Mouse (Mus musculus) heart, embryonic 13.5 days (tissue): ENCODE results near the gene Sh2d6. TPM values are rescaled to one million over a fixed set of nuclear protein-coding genes. Genes with fewer than 3 reads are reported as not detected.
"Not testable (repeated sequence)": the region's sequence is repeated elsewhere in the genome, so short reads cannot be mapped to it uniquely, and the experiment has no call there.

Experiments
- ATAC-seq: fragments of 200-750 bp; cut with Nextera tagmentation; 2 replicates; pipeline ENCODE4 v1.8.0; 2017; ENCODE audit warnings: moderate TSS enrichment; ENCODE audit not compliant: insufficient number of reproducible peaks, low FRiP score, low TSS enrichment; ENCODE audit errors: extremely low read depth
- H3K27ac ChIP-seq: fragments of 300-500 bp; sonication (generic); replicated peaks from 2 replicates; pipeline ENCODE4 v1.5.1; 2015; ENCODE audit warnings: moderate library complexity, mild to moderate bottlenecking, inconsistent platforms
- H3K27me3 ChIP-seq: fragments of 300-500 bp; sonication (generic); replicated peaks from 2 replicates; pipeline ENCODE4 v1.6.1; 2015; ENCODE audit warnings: mild to moderate bottlenecking, inconsistent platforms
- H3K36me3 ChIP-seq: fragments of 300-500 bp; sonication (generic); 2 replicates; pipeline ENCODE4 v1.6.1; 2015; ENCODE audit warnings: mild to moderate bottlenecking, inconsistent platforms
- H3K4me1 ChIP-seq: fragments of 300-500 bp; sonication (generic); 2 replicates; pipeline ENCODE4 v1.6.1; 2015; ENCODE audit warnings: inconsistent platforms
- H3K4me2 ChIP-seq: fragments of 300-500 bp; sonication (generic); 2 replicates; pipeline ENCODE4 v1.6.1; 2015; ENCODE audit warnings: inconsistent platforms, mild to moderate bottlenecking, moderate library complexity
- H3K4me3 ChIP-seq: fragments of 300-500 bp; sonication (generic); 2 replicates; pipeline ENCODE4 v1.5.1; 2015; ENCODE audit warnings: moderate library complexity, mild to moderate bottlenecking, inconsistent platforms
- H3K9ac ChIP-seq: fragments of 300-500 bp; sonication (generic); 2 replicates; pipeline ENCODE4 v1.6.1; 2015; ENCODE audit warnings: inconsistent platforms, mild to moderate bottlenecking, moderate library complexity
- H3K9me3 ChIP-seq: fragments of 300-500 bp; sonication (generic); 2 replicates; pipeline ENCODE4 v1.6.1; 2016; ENCODE audit warnings: inconsistent platforms
- WGBS: fragments of 180-500 bp; shearing (Covaris S2); methylation state at CpG from one replicate; pipeline ENCODE4 v1.1.7; 2015; ENCODE audit warnings: mixed read lengths; 5-methylcytosine and 5-hydroxymethylcytosine counted together
- polyA plus RNA-seq: library from polyadenylated mRNA; unstranded; fragments of >200 nt; fragmentation: Nextera tagmentation; extraction: Ambion mirVana; gene quantifications from 2 replicates; pipeline ENCODE4 v1.2.1, GENCODE M21; 2015

Gene Sh2d6
- polyA plus RNA-seq, 1 experiment from 2014 or later: 0.21 TPM

DNA sequence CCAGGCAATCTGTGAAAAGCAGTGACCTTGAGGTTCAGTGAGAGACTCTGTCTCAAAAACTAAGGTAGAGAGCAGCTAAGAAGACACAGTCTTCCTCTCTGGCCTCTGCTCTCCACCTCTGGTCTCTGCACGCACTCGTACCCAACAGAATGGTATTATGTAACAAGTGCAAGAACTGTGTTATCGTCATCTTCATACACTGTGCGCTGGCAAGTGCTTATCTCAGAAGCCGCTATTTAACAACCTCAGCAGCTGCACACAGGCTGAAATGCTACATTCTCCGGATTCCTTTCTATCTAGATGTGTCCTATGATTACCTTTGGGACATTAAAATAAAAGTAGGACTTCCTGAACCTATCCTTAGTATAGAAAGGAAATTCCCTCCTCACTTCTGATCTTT is 28.6 kb downstream of the Sh2d6 start:
- Histone ChIP-seq H3K9ac (no peak overlapping the region), H3K4me3 (no peak overlapping the region), H3K9me3 (no peaks in the 10 kb centered on the region), H3K4me2 (peak overlapping the region; percentile 26), H3K27me3 (no peaks in the 10 kb centered on the region), H3K4me1 (peaks cover 40% of the 10 kb centered on the region), H3K36me3 (no peaks in the 10 kb centered on the region), H3K27ac (0 out of 2 replicates have a peak overlapping the region, but pooled peaks have one; percentile 5)
- no peak for ATAC-seq
- 15% methylated on average over 6 of the region's 6 CpGs for WGBS

DNA sequence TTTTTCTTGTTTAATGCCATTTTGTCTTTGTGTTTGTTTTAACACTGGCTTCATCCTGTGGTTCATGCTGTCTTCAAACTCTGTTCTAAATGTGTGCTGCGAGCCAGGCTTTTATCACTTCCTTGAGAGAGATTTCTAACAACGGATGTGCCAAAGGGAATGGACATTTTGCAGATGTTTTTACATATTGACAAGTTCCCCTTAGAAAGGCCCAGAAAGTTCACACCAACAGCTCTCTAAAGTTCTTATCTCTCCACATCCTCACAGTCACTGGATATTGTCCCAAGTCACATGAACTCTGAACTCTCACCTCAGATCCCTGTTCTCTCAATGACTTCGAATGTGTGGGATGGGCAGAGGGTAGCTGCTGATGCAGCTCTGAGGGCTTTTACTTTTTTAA is 30.4 kb downstream of the Sh2d6 start:
- no peak overlapping the region for H3K4me2 ChIP-seq
- H3K9me3 ChIP-seq: no peaks in the 10 kb centered on the region
- H3K9ac ChIP-seq: no peak overlapping the region
- H3K4me3 ChIP-seq: no peak overlapping the region
- peak overlapping the region; percentile 29 for H3K27ac ChIP-seq
- H3K36me3 ChIP-seq: no peaks in the 10 kb centered on the region
- 26% methylated on average over 3 of the region's 3 CpGs for WGBS
- peaks cover 46% of the 10 kb centered on the region for H3K4me1 ChIP-seq
- no peak for ATAC-seq
- no peaks in the 10 kb centered on the region for H3K27me3 ChIP-seq

DNA sequence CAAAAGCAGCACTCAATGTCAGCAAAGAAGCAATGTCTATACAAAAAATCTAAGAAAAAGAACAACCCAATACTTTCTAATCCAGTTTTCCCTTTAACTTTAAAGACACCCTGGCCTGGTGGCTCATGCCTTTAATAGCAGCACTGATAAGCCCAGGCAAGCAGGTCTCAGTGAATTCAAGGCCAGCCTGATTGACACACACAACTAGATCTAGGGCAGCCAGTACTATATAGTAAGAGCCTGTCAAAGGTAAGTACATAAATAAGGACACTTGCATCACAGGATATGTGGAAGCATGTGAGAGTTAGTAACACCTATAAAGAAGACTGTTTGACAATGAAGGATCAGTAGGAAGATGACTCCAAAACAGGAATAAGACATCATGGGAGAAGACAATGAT is 32.0 kb downstream of the Sh2d6 start:
- Histone ChIP-seq H3K4me1 (peaks cover 46% of the 10 kb centered on the region), H3K27ac (peak overlapping the region; percentile 45), H3K4me3 (no peak overlapping the region), H3K9ac (no peak overlapping the region), H3K36me3 (no peaks in the 10 kb centered on the region), H3K27me3 (no peaks in the 10 kb centered on the region), H3K4me2 (no peak overlapping the region), H3K9me3 (no peaks in the 10 kb centered on the region)
- ATAC-seq: no peak

DNA sequence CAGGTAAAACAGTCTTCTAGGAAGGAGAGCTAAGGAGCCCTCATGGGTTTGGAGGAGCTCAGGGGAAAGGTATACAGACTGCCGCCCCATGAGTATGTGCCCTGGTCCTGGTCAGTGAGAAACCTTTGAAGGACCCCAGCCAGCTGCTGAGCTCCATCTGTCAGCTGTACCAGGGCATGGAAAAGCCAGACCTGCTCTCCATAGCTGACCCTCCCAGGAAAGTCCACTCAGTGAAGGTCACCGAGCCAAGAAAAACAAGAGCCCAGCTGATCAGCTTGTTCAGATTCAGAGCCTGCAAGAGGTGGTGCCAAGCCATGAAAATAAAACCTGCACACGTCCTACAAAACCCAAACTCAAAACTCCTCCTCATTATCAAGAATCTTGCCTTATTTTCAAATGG is 32.7 kb downstream of the Sh2d6 start:
- no peaks in the 10 kb centered on the region for H3K9me3 ChIP-seq
- peaks cover 46% of the 10 kb centered on the region for H3K4me1 ChIP-seq
- peak overlapping the region; percentile 58 for H3K27ac ChIP-seq
- ATAC-seq: no peak
- WGBS: 23% methylated on average over 3 of the region's 3 CpGs
- no peak overlapping the region for H3K4me3 ChIP-seq
- H3K9ac ChIP-seq: 0 out of 2 replicates have a peak overlapping the region, but pooled peaks have one; percentile 28
- H3K27me3 ChIP-seq: no peaks in the 10 kb centered on the region
- no peaks in the 10 kb centered on the region for H3K36me3 ChIP-seq
- H3K4me2 ChIP-seq: no peak overlapping the region

DNA sequence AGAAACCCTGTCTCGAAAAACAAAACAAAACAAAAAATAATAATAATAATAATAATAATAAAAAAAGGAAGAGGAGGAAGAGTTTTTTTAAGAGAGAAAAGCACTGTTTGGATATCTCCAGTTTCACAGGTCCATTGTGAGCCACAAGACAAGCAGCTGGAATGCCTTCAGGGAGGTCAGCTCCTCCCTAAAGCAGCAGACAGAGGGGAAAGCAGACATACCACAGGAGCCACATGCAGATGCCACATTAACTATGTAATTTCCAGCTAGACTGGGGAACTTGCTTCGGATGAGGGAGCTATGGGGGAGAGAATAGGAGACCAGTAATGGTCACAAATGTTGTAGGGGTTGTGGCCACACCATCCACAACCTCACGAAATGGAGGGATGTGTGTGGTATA is 34.2 kb downstream of the Sh2d6 start:
- no peak overlapping the region for H3K9ac ChIP-seq
- WGBS: 60% methylated on average over 3 of the region's 3 CpGs
- H3K36me3 ChIP-seq: no peaks in the 10 kb centered on the region
- no peak overlapping the region for H3K4me3 ChIP-seq
- no peak overlapping the region for H3K4me2 ChIP-seq
- ATAC-seq: no peak
- H3K9me3 ChIP-seq: no peaks in the 10 kb centered on the region
- no peak overlapping the region for H3K27ac ChIP-seq
- no peaks in the 10 kb centered on the region for H3K27me3 ChIP-seq
- H3K4me1 ChIP-seq: peaks cover 34% of the 10 kb centered on the region

DNA sequence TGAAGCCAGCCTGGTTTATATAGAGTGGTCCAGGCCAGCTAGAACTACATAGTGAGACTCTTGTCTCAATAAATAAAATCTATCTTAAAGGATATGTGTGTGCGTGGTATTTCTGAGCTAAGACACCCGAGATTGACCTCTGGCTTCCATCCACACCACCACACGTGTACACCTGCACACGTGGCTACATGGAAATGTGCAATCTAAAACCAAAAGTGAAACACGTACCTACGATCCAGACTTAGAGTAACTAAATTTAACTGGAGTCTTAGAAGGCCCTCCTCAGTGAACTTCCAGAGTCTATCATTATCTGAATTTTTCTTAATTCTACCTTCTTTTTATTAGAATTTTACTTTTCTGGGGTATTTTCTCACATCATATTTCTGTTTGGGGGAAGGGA is 35.2 kb downstream of the Sh2d6 start:
- Histone ChIP-seq H3K36me3 (no peaks in the 10 kb centered on the region), H3K4me3 (no peak overlapping the region), H3K9ac (no peak overlapping the region), H3K27me3 (no peaks in the 10 kb centered on the region), H3K4me1 (peaks cover 32% of the 10 kb centered on the region), H3K4me2 (no peak overlapping the region), H3K27ac (no peak overlapping the region), H3K9me3 (no peaks in the 10 kb centered on the region)
- ATAC-seq: no peak
- WGBS: 89% methylated on average over 6 of the region's 6 CpGs

DNA sequence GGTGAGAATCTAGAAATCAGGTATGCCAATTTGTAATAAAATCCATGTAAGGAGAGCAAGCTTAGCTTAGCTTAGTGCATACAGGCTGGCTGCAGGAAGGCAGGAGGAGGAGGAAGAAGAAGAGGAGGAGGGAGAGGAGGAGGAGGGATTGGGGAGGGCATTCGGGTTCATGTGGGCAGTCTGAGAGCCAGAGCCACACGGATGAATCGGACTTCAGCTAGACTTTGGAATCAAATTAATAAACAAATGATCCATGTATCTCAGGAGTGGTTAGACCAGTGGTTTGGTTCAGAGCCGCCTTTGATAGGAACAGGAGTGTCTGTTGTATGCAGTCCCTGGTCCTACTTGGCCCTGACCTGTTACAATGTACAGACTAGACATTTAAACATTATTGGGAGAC is 36.6 kb downstream of the Sh2d6 start:
- WGBS: 66% methylated on average over 4 of the region's 4 CpGs
- no peak for ATAC-seq
- H3K36me3 ChIP-seq: no peaks in the 10 kb centered on the region

DNA sequence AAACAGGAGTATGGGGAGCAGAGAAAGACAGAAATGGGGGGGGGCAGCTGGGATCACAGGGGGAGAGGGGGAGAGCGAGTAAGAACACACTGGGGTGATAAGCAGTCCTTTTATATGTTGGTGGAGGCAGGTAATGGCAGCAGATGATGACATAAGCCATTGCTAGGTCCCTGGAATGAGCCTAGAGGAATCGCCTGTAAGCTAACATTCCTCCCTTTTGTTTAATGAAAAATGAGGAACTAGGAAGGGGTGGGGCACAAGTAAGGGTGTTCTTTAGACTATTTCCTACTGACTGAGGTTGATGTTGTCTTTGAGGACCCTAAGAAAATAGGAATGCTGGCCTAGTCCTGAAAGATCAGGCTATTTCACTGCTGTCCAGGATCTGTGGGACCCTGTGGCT is 39.4 kb downstream of the Sh2d6 start:
- Histone ChIP-seq H3K4me1 (no peaks in the 10 kb centered on the region), H3K4me3 (no peak overlapping the region), H3K4me2 (no peak overlapping the region), H3K9ac (no peak overlapping the region), H3K9me3 (no peaks in the 10 kb centered on the region), H3K27me3 (no peaks in the 10 kb centered on the region), H3K36me3 (no peaks in the 10 kb centered on the region), H3K27ac (no peak overlapping the region)
- 61% methylated on average over 2 of the region's 2 CpGs for WGBS
- ATAC-seq: no peak

More for the DNA sequence above, 36.6 kb downstream of the Sh2d6 start:
- H3K27me3 ChIP-seq: no peaks in the 10 kb centered on the region
- peaks cover 23% of the 10 kb centered on the region for H3K4me1 ChIP-seq
- no peak overlapping the region for H3K4me2 ChIP-seq
- H3K9ac ChIP-seq: no peak overlapping the region
- no peak overlapping the region for H3K4me3 ChIP-seq
- H3K9me3 ChIP-seq: no peaks in the 10 kb centered on the region
- H3K27ac ChIP-seq: no peak overlapping the region

DNA sequence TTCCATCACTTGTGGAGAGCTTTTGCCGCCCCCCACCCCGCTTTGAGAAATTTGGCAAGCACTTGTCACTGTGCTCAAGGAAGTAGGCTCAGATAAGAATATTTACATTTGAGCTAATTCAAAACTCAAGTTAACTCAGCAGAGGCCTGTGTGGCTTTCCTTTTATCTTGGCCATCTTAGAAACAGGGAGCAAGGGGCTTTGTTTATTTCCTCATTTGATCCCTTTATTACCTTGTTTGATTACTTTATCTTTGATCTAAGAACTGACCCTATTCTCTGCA is 41.1 kb downstream of the Sh2d6 start:
- no peak for ATAC-seq
- Histone ChIP-seq H3K27me3 (no peaks in the 10 kb centered on the region), H3K36me3 (no peaks in the 10 kb centered on the region), H3K4me1 (no peaks in the 10 kb centered on the region), H3K27ac (no peak overlapping the region), H3K4me3 (no peak overlapping the region), H3K9ac (no peak overlapping the region), H3K4me2 (no peak overlapping the region), H3K9me3 (no peaks in the 10 kb centered on the region)
- 67% methylated on average over 2 of the region's 2 CpGs for whole genome bisulfite sequencing

DNA sequence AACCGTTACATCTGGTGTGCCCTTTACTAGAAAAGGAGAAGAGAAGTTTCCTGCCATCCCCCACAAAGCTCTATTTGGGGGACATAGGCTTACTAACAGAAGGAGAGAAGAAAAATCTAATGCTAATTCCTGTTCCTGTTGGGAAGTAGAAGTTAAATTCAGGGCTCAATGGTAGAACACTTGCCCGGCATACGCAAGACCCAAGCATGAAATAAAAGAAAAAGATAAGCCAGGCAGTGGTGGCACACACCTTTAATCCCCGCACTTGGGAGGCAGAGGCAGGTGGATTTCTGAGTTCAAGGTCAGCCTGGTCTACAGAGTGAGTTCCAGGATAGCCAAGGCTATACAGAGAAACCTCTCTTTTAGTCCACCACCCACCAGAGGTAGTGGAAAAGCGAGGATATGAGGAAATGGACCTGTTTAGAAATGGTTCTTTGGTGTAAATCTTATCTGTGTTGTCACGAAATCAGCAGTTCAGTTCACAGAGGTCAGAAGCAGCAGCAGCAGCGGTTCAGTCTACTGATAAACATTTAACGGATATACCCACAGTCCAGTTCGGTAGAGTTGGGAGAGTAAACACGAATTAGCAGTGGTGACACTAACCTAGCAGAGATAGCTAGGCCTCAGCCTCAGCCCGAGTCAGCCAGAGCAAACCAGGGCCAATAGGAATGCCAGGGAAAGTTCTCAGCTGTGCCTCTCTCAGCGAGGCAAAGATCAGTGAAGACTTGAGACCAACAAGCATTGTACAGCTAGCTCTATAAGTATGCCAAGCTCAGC is 41.7 kb downstream of the Sh2d6 start:
- no peak overlapping the region for H3K27ac ChIP-seq
- H3K4me1 ChIP-seq: no peaks in the 10 kb centered on the region
- WGBS: 68% methylated on average over 12 of the region's 12 CpGs
- no peak overlapping the region for H3K4me2 ChIP-seq
- no peak overlapping the region for H3K9ac ChIP-seq
- no peak overlapping the region for H3K4me3 ChIP-seq
- H3K27me3 ChIP-seq: no peaks in the 10 kb centered on the region
- no peaks in the 10 kb centered on the region for H3K9me3 ChIP-seq
- no peaks in the 10 kb centered on the region for H3K36me3 ChIP-seq
- no peak for ATAC-seq

DNA sequence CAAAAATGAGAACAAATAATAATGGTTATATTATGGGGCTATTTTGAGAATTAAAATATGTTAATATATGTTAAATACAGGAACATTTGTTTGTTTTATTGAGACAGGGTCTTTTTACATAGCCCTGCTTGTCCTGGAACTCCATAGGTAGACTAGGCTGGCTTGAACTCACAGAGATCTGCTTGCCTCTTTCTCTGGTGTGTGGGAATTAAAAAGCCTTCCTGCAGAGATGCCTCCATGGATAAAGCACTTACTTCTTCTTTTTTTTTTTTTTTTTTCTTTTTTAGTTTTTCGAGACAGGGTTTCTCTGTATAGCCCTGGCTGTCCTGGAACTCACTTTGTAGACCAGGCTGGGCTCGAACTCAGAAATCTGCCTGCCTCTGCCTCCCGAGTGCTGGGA is 42.8 kb downstream of the Sh2d6 start:
- H3K27me3 ChIP-seq, H3K9me3 ChIP-seq, H3K4me3 ChIP-seq, H3K27ac ChIP-seq, H3K36me3 ChIP-seq, H3K9ac ChIP-seq, H3K4me1 ChIP-seq, H3K4me2 ChIP-seq, ATAC-seq: not testable (repeated sequence)
- 88% methylated on average over 3 of the region's 3 CpGs for WGBS

DNA sequence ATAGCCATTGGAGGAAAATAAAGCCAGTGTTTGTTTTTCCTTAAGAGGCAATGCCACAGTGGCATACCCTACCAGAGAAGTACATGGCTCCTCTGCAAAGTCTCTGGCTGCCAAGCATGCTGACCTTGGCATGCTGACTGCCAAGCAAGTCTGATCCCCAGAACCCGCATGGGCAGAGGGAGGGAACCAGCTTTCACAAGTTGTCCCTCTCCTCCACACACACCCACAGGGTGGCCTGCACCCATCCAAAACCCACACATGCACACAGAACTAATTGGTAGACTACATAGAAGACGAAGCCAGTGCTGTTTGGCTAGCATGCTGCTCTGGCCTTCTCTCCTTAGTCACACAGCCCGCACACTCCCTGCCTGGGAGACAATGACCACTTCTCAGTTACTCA is 43.9 kb downstream of the Sh2d6 start:
- 79% methylated on average over 3 of the region's 3 CpGs for WGBS
- ATAC-seq: no peak
- H3K27me3 ChIP-seq: no peaks in the 10 kb centered on the region

More for the DNA sequence above, 43.9 kb downstream of the Sh2d6 start:
- Histone ChIP-seq H3K4me2 (no peak overlapping the region), H3K27ac (no peak overlapping the region), H3K9ac (no peak overlapping the region), H3K36me3 (no peaks in the 10 kb centered on the region), H3K4me3 (no peak overlapping the region), H3K9me3 (no peaks in the 10 kb centered on the region), H3K4me1 (0 out of 2 replicates have a peak, but pooled peaks cover 3% of the 10 kb centered on the region)
